Mouse (Mus musculus) CH12.LX (cell line): ENCODE measurements around the gene Hoxc5. TPM values are rescaled to one million over a fixed set of nuclear protein-coding genes. Genes with fewer than 3 reads are reported as not detected.

Experiments used
- DNase-seq: peaks from one replicate; pipeline ENCODE4 v3.0.0-alpha.2; 2013; ENCODE audit errors: extremely low read depth
- H3K27ac ChIP-seq: 2 replicates; pipeline ENCODE4 v1.5.1; 2012; ENCODE audit warnings: low read depth, mild to moderate bottlenecking, control low read depth, moderate library complexity; ENCODE audit not compliant: insufficient read depth
- H3K27me3 ChIP-seq: replicated peaks from 2 replicates; pipeline ENCODE3; 2012; ENCODE audit warnings: inconsistent platforms
- H3K36me3 ChIP-seq, 2 experiments: replicated peaks in 1 of 2; 2 replicates each; pipeline versions ENCODE3 to v1.6.1; 2012; ENCODE audit warnings: inconsistent platforms in 1 of 2, low read length in 1 of 2, mild to moderate bottlenecking in 1 of 2, mixed read lengths in 1 of 2, moderate library complexity in 1 of 2; ENCODE audit not compliant: control insufficient read depth in 1 of 2, insufficient read depth in 1 of 2
- H3K4me1 ChIP-seq, 2 experiments: 2 replicates each; pipeline ENCODE4 v1.6.1; 2012; ENCODE audit warnings: inconsistent platforms in 1 of 2, moderate library complexity in 1 of 2; ENCODE audit not compliant: insufficient read depth in 2 of 2, control insufficient read depth in 1 of 2
- H3K4me2 ChIP-seq: 2 replicates; pipeline ENCODE4 v1.6.1; 2012; ENCODE audit warnings: low read depth, mild to moderate bottlenecking, control low read depth; ENCODE audit not compliant: poor library complexity, insufficient read depth, severe bottlenecking
- H3K4me3 ChIP-seq, 3 experiments: fragments of 150-350 bp in 1 of 3; sonication (generic) in 1 of 3; replicated peaks in 1 of 3; 2 replicates each; pipeline versions ENCODE3 to v1.5.1; 2011 to 2012; ENCODE audit warnings: low read depth in 2 of 3, low read length in 2 of 3, mild to moderate bottlenecking in 2 of 3, moderate library complexity in 2 of 3, control low read depth in 1 of 3, improper control_type of control experiment in 1 of 3, inconsistent platforms in 1 of 3, mixed read lengths in 1 of 3; ENCODE audit not compliant: poor library complexity in 1 of 3
- H3K79me2 ChIP-seq: replicated peaks from 2 replicates; pipeline ENCODE4 v1.6.1; 2012; ENCODE audit warnings: mild to moderate bottlenecking, moderate library complexity; ENCODE audit not compliant: control insufficient read depth, poor library complexity, insufficient read depth, severe bottlenecking; ENCODE audit errors: extremely low read depth
- H3K9ac ChIP-seq: 2 replicates; pipeline ENCODE4 v1.6.1; 2012; ENCODE audit warnings: low read depth, mild to moderate bottlenecking, control low read depth, moderate library complexity; ENCODE audit not compliant: insufficient read depth
- H3K9me3 ChIP-seq: replicated peaks from 2 replicates; pipeline ENCODE3; 2012; ENCODE audit warnings: low read length, inconsistent platforms, mixed read lengths
- BHLHE40 ChIP-seq: IDR thresholded peaks from 2 replicates; pipeline ENCODE4 v1.6.1; 2011; ENCODE audit warnings: mild to moderate bottlenecking, low read depth, low read length, improper control_type of control experiment
- CHD2 ChIP-seq: IDR thresholded peaks from 2 replicates; pipeline ENCODE4 v1.6.1; 2011; ENCODE audit warnings: low read length, improper control_type of control experiment
- E2F4 ChIP-seq: IDR thresholded peaks from 2 replicates; pipeline ENCODE4 v1.6.1; 2011; ENCODE audit warnings: low read depth, low read length, improper control_type of control experiment; ENCODE audit not compliant: insufficient replicate concordance
- GABPA ChIP-seq: IDR thresholded peaks from 2 replicates; pipeline ENCODE4 v1.6.1; 2012; ENCODE audit warnings: low read depth, low read length, improper control_type of control experiment, inconsistent platforms; ENCODE audit not compliant: insufficient replicate concordance
- IRF4 ChIP-seq: IDR thresholded peaks from 2 replicates; pipeline ENCODE4 v1.6.1; 2014; ENCODE audit warnings: low read depth, mild to moderate bottlenecking, inconsistent platforms, low read length, improper control_type of control experiment
- JUN ChIP-seq: IDR thresholded peaks from 2 replicates; pipeline ENCODE4 v1.6.1; 2011; ENCODE audit warnings: low read depth, mild to moderate bottlenecking, low read length, improper control_type of control experiment, moderate library complexity; ENCODE audit not compliant: insufficient read depth
- MAX ChIP-seq: IDR thresholded peaks from 2 replicates; pipeline ENCODE4 v1.6.1; 2011; ENCODE audit warnings: low read length, improper control_type of control experiment
- MAZ ChIP-seq: IDR thresholded peaks from 2 replicates; pipeline ENCODE4 v1.6.1; 2012; ENCODE audit warnings: low read depth, mild to moderate bottlenecking, inconsistent platforms, low read length, improper control_type of control experiment, moderate library complexity
- MXI1 ChIP-seq: IDR thresholded peaks from 2 replicates; pipeline ENCODE4 v1.6.1; 2011; ENCODE audit warnings: mild to moderate bottlenecking, low read depth, low read length, improper control_type of control experiment
- MYC ChIP-seq: IDR thresholded peaks from 2 replicates; pipeline ENCODE4 v1.6.1; 2011; ENCODE audit warnings: low read depth, mild to moderate bottlenecking, improper control_type of control experiment, low read length
- RAD21 ChIP-seq: IDR thresholded peaks from 2 replicates; pipeline ENCODE4 v1.6.1; 2011; ENCODE audit warnings: low read depth, mild to moderate bottlenecking, low read length, improper control_type of control experiment, moderate library complexity
- RCOR1 ChIP-seq: conservative IDR thresholded peaks from 2 replicates; pipeline ENCODE4 v1.6.1; 2012; ENCODE audit warnings: low read depth, mild to moderate bottlenecking, inconsistent platforms, low read length, improper control_type of control experiment
- SIN3A ChIP-seq: IDR thresholded peaks from 2 replicates; pipeline ENCODE4 v1.6.1; 2012; ENCODE audit warnings: low read length, improper control_type of control experiment, inconsistent platforms
- TBP ChIP-seq: conservative IDR thresholded peaks from 2 replicates; pipeline ENCODE4 v1.6.1; 2011; ENCODE audit warnings: low read depth, low read length, improper control_type of control experiment
- UBTF ChIP-seq: IDR thresholded peaks from 2 replicates; pipeline ENCODE4 v1.6.1; 2012; ENCODE audit warnings: low read depth, mild to moderate bottlenecking, inconsistent platforms, low read length, improper control_type of control experiment, moderate library complexity
- USF1 ChIP-seq: IDR thresholded peaks from 2 replicates; pipeline ENCODE4 v1.6.1; 2014; ENCODE audit warnings: low read depth, mild to moderate bottlenecking, inconsistent platforms, low read length, improper control_type of control experiment
- ZKSCAN1 ChIP-seq: IDR thresholded peaks from 2 replicates; pipeline ENCODE4 v1.6.1; 2012; ENCODE audit warnings: low read depth, inconsistent platforms, low read length, improper control_type of control experiment, borderline replicate concordance
- ZNF384 ChIP-seq: IDR thresholded peaks from 2 replicates; pipeline ENCODE4 v1.6.1; 2012; ENCODE audit warnings: low read depth, low read length, improper control_type of control experiment, inconsistent platforms
- dilution Hi-C: fragments of 300-500 bp; cut with MboI; formaldehyde crosslinking; loops from 2 replicates; pipeline ENCODE4 v1.14.3; 2020; ENCODE audit warnings: low sequenced_read_pairs; ENCODE audit not compliant: extremely low pct_unique_long_range_greater_than_20kb, extremely low pct_ligation_motif_present
- in situ Hi-C: fragments of 300-500 bp; cut with MboI; formaldehyde crosslinking; loops from 3 replicates; pipeline ENCODE4 v1.14.3; 2019; ENCODE audit warnings: low sequenced_read_pairs, low pct_ligation_motif_present, low pct_unique_long_range_greater_than_20kb, mixed read lengths
- polyA plus RNA-seq: library from polyadenylated mRNA; unstranded; fragments of >175 nt; gene quantifications from 2 replicates; pipeline ENCODE4 v1.2.1, GENCODE M21; 2012; ENCODE audit warnings: low read depth; ENCODE audit not compliant: insufficient read length
- total RNA-seq, 2 experiments: library from RNA; depleted of rRNA; stranded (reverse); fragments of 300-350 nt in 1 of 2; fragments of >200 nt in 1 of 2; gene quantifications; 2 replicates each; pipeline ENCODE4 v1.2.3; 2012 to 2014

Hoxc5 gene
- total and polyA plus RNA-seq, 3 experiments, result 0.15 to 0.16 TPM; not detected in 1

DNA sequence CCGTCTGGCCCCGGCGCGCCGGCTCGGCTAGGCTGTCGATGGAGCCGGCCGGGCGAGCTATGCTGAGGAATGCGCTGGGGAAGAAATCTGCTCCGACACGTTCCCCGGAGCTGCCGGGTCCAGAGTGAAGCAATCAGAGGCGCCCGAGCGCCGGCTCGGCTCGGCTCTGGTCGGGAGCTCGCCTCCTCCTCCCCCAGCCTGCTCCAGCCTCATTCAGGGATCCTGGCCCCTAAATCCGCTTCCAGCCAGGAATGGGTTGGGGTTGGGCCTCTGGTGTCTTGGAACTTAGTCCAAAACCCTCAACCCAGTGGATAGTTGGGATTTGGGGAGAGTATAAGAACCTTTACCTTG is 45.3 kb upstream of the Hoxc5 start:
- Histone ChIP-seq H3K36me3 (no peaks in the 10 kb centered on the region), H3K79me2 (no peaks in the 10 kb centered on the region), H3K4me2 (no peak overlapping the region), H3K4me3 (no peak overlapping the region)
- no peak for TF ChIP-seq TBP
- no peak for TF ChIP-seq ZKSCAN1
- no peak for TF ChIP-seq BHLHE40
- no peak for TF ChIP-seq IRF4
- no peak for TF ChIP-seq RCOR1
- no peak for TF ChIP-seq USF1
- TF ChIP-seq JUN, result no peak
- TF ChIP-seq MAX, result no peak
- TF ChIP-seq RAD21, result no peak
- no peak for TF ChIP-seq E2F4
- no peak for TF ChIP-seq GABPA
- no peak for TF ChIP-seq MXI1
- TF ChIP-seq MAZ, result no peak
- TF ChIP-seq, all 38 proteins: peak for 0
- Histone ChIP-seq H3K9me3 (peaks cover 13% of the 10 kb centered on the region), H3K9ac (no peak overlapping the region), H3K27me3 (peaks cover 90% of the 10 kb centered on the region), H3K27ac (no peak overlapping the region), H3K4me1 (no peaks in the 10 kb centered on the region)
- no peak for DNase-seq
- dilution Hi-C loops, result no loop called here
- in situ Hi-C loops, result no loop called here

DNA sequence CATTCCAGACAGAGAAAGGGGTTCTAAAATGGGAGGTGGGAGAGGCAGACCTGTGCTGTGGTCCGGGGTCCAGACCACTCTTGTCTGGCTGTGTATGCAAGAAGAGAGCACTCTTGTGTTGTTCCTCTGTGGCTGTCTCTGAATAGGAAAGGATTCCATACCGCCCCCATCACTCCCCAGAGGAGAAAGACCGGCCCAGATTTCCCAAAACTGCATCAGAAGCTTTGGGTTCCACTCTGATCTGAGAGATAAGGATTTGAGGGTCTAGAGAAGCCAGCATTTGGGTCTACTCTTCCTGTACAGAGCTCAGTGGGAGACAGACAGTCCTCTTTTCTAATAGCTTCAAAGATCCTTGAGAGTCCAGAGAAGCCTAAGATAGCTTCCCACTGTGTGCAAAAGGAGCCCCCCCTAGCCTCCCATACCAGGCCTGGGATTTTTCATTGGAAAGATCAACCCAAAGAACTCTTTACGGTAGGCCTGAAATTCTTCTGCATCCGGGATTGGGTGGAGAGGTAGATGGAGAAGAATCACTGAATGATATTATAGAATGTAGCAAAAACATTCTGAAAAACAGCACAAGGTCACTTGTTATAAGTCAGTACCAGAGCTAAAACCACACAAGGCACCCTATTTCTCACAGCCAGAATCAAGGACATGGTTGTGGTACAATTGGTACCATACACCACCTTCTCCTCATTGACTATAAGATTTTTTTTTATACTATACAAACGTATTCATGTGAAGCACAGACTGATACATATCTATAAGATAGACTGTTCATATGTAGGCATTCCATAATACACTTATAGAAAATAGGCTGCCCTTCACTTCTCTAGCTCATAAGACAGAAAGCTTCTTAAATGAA is 44.4 kb upstream of the Hoxc5 start:
- dilution Hi-C loops (no loop called here), in situ Hi-C loops (no loop called here)
- Histone ChIP-seq H3K4me1 (no peaks in the 10 kb centered on the region), H3K4me2 (no peak overlapping the region), H3K36me3 (no peaks in the 10 kb centered on the region), H3K27ac (no peak overlapping the region), H3K27me3 (peaks cover 90% of the 10 kb centered on the region), H3K9ac (no peak overlapping the region), H3K4me3 (no peak overlapping the region), H3K79me2 (no peaks in the 10 kb centered on the region), H3K9me3 (peaks cover 13% of the 10 kb centered on the region)
- TF ChIP-seq RCOR1, result no peak
- no peak for TF ChIP-seq IRF4
- no peak for TF ChIP-seq E2F4
- no peak for TF ChIP-seq SIN3A
- TF ChIP-seq UBTF, result no peak
- TF ChIP-seq ZNF384, result no peak
- no peak for TF ChIP-seq MXI1
- TF ChIP-seq RAD21, result no peak
- TF ChIP-seq CHD2, result no peak
- no peak for TF ChIP-seq MYC
- DNase-seq, result no peak
